Mouse (Mus musculus) adrenal gland (tissue): ENCODE measurements around the gene Clmn.
"Not testable (repeated sequence)": the region's sequence is repeated elsewhere in the genome, so short reads cannot be mapped to it uniquely, and the experiment has no call there.

Experiments used
- intact Hi-C: fragments of 180-260 bp; cut with DNase I; formaldehyde crosslinking; loops from one replicate; pipeline ENCODE4 v1.15.1; 2025

Clmn gene

DNA sequence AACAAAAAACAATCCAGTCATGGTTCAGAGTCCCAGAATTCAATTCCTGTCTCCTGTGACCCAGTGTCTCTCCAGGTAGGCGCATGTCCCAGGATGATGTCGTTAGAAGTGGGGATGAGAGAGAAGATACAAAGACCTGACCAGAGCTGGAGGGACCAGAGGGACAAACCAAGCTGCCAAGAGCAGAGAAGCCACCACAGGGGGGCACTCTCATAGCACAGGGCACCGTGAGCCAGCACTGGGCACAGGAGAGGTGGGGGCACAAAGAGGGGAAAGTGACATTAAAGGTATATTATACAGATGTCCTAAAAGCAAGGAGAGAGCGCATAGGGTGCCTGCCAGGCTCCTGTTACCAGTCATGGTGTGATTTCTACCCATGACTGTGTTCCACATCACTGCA, 25.9 kb downstream of the Clmn start:
- intact Hi-C loops = loop anchor here (10.0 kb wide), 1 partner anchor 186 kb away; no protein-coding TSS in a partner anchor

DNA sequence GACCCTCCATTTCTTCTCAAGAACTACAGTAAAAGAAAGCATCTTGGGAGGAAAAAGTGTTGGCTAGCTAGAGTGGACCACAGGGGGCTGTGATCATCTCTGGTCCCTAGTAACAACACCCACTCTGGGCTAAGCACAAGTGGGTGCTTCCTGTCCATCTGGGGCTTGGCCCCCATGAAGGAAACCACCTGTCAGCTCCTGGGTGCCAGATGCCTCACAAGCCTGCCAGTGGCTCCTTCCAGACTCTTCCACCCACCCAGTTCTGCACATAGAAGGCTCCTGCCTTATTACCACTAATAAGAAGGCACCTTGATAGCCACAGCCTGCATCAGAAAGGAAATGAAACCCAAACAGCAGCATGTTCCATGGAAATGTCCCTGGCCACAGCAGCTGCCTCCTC, 26.4 kb downstream of the Clmn start:
- intact Hi-C loops = loop anchor here (10.0 kb wide), 1 partner anchor 186 kb away; no protein-coding TSS in a partner anchor

DNA sequence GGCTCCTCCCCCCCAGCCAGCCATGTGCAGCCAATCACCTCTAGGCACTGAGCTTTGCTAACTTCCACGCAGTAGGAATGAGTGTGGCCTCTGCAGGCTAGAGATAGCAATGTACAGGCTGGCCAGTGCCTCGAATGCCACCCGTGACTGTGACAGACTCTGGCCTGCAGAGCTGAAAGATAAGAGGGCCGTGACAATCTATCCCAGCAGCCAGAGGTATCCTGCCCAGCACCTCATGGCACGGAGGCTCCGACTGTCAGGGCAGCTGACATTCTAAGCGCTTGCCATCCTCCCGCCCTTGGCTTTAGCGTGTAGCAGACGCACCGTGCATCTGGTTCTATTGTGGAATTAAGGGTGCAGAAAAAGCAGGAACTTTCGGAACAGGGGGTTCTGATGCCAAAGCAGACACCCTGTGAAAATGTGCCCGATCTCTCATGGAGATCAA, 26.9 kb downstream of the Clmn start:
- intact Hi-C loops = loop anchor here (10.0 kb wide), 1 partner anchor 187 kb away; no protein-coding TSS in a partner anchor

DNA sequence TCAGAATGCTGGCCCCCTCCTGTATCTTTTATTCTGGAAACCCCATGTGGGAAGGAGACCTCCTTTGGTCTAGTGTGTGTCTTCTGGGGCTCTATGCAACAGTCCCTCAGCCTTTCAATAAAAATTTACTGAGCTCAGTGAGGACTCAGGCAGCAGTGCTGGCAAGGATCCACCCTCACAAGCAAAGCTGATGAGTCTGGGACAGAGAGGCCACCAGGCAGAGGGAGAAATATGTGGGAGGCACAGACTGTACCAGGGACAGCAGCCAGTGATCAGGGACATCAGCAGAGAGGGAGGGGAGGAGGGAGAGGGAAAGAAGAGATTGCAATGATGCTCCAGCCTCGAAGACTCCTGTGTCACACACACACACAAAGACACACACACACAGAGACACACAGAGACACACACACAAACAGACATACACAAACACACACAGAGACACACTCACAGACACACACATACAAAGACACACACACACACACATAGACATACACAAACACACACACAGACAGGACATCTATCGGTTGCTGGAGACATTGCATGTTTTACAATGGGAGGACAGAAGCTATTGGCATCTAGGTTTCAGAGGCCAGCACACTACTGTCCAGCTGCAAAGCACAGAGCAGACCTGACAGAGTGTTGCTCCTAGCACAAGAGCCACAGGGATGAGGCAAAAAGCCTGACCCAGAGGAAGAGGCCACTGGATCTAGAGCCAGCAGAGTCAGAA, 27.6 kb downstream of the Clmn start:
- intact Hi-C loops = loop anchor here (10.0 kb wide), 1 partner anchor 188 kb away; no protein-coding TSS in a partner anchor

DNA sequence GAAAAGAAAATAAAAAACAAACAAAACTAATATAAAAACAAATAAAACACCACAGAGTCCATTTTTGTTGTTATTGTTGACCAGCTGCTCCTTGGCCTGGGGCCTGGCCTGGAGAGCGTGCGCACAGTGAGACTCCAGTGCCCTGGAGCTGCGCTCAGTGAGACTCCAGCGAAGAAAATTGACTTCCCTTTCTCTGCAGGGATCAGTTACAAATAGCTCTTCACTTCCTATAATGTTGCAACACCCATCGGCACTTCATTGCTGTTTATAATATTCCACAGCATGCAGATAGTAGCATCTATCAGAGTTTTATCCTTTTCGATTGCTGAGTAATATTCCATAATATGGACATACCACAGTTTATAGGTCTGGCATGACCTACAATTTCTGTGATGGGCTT, 28.6 kb downstream of the Clmn start:
- intact Hi-C loops = loop anchor here (10.0 kb wide), 1 partner anchor 189 kb away; no protein-coding TSS in a partner anchor

DNA sequence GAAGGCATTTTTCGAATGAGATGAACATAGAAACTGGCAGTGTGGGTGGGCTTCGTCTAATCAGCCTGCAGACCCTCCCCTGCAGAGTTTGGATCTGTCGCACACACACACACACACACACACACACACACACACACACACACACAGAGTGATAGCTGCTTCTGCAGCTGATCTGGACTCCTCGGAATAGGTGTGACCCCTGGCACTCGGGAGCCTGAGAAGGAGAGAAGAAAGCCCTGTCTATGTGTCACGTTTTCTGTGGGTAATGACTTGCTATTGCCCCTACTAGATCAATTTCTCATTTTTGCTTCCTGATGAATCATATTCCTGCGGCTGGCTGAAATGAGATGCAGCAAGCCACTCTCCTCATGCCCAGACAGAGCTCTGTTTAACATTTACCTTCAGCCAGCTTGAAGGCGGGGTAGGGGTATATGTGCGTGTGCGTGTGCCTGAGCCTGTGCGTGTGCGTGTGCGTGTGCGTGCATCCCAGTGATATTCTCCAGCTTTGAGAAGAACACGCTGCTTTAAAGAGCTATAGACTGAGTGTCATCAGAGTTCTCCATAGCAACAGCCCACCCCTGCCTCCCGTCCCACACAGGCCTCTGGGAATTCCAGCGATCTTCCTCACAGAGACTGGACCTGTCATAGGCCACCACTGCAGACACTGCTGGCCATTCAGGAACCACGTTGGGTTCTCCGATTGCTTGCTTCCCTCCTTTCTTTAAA, 29.3 kb downstream of the Clmn start:
- intact Hi-C loops = loop anchor here (10.0 kb wide), 1 partner anchor 189 kb away; no protein-coding TSS in a partner anchor

DNA sequence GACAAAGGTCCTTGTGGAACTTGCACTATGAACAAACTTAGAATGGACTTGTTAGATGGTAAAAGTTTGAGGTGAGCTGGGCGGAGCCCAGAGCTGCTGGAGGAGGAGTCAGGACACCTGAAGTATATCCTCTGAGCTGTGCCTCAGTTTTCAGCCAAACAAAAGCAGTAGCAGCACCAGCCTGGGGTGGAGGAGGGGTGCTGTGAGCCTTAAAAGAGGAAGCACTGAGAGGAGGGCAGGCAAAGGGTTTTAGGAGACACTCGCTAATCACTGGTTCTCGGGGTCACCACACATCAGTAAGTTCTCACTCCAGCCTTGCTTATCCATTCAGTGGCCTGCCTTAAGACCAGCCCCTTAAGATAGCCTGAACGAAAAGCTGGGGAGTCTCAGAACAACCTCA, 30.1 kb downstream of the Clmn start:
- intact Hi-C loops = loop anchor here (10.0 kb wide), 1 partner anchor 190 kb away; no protein-coding TSS in a partner anchor

DNA sequence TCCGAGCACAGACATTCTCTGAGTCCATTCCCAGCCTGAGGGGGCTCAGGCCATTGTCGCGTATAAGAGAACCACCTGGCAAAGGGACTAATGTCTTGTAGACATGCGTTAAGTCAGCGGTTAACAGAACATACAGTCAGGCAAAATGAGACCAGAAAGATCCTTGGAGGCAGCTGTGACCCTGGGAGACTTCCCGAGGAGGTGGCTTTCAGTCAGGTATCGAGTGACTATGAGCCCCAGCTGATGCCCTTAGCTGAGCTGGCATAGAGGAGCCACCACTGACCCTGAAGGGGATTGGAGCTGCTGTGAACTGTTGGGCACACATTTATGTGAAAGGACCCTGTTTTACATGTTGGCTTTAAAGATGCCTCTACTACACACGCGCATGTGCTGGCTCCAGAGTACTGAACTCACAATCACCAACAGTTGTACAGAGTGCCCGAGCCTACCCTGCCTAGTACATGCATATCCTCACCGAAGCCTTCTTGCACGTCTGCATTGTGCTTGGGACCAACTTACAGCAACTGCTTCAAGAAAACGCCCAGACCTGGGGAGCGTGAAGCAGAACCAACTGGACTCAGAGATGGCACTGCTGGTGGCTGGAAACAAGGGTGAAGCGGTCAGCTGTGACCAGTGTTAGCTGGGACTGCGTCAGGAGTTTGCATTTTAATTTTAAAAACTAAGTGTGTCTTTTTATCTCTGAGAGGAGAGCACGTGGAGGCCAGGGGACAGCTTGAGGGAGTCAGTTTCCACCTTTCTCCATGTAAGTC, 34.0 kb downstream of the Clmn start:
- intact Hi-C loops = loop anchor here (10.0 kb wide), 1 partner anchor 194 kb away; no protein-coding TSS in a partner anchor

DNA sequence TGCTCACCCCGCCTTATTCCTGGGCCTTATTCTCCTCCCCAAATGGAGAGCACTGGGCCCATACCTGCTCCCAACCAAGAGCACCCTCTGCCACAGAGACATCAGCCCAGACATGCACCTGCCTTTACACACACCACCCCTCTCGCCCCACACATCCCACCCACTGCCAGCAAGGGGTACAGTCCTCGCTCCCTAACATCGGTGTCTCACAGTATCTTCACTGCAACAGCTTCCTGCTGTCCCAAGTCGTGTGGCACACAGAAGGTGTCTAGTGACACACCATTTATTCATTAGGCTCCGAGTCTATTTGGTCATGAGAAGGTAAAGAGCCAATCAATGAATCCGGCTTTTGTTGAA, 34.6 kb downstream of the Clmn start:
- intact Hi-C loops = loop anchor here (10.0 kb wide), 1 partner anchor 195 kb away; no protein-coding TSS in a partner anchor

DNA sequence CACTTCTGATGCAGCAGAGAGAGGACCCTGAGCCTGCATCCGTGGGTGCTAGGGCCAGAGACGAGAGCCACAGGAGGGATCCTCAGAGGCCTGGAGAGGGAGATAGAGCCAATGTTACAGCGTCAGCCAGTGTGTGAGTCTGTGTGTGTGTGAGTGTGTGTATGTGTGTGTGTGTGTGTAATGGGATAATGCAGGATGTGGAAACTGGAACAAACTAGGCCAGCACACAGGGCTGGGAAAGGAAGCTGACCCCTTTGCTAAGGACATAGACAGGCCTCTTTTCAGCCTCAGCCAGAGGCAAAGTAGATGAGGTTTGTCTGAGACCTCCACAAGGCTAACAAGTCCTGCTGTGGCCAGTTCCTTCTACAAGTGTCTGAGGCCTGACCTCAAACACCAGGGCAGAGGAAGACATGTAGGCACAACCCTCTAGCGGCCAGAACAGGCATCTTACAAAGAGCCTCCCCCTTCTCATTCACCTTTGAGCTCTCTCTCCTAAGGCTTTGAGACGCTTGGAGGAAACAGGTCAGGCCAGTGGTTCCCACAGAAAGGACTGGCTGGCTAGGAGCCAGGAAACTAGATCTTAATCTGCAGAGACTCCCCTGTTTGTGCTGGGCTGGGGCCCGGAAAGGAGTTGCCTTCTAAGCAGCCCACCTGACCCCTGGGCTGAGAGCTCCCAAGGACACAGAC, 35.1 kb downstream of the Clmn start:
- intact Hi-C loops = loop anchor here (10.0 kb wide), 1 partner anchor 195 kb away; no protein-coding TSS in a partner anchor

DNA sequence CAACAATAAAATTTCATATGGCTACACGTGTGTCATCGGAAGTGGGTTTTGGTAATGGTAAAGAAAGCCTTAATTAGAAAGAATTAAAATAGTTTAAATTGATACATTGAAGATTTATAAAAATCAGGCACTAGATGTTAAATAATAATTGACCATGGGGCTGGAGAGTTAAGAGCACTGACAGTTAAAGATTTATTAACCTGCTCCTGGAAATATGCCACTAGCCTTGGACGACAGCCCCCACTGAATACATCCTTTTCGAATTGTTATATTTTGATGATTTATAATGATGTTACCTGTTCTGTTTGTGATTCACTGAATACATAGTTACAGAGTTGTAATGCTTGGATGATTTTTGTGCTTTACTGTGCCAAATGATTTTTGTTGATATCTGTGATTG, 35.9 kb downstream of the Clmn start:
- intact Hi-C loops = not testable (repeated sequence)

DNA sequence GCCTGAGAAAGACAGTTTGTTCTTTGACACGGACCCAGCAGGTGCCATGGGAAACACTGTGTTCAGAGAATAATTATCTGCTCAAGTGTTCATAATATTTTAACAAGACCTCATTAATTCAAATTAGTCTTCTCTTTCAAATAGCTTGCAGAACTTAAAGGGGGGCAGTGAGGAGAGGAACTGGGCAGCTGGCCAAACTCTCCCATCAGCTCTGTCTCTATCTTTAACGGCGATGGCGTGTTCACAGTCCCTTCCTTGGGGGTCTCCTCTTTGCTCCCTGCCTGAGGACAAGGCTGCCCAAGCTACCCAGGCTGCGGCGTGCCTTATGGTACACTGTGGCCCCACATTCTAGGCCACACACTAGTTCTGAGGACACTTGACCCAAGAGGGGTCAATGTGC, 37.2 kb downstream of the Clmn start:
- intact Hi-C loops = no loop called here

DNA sequence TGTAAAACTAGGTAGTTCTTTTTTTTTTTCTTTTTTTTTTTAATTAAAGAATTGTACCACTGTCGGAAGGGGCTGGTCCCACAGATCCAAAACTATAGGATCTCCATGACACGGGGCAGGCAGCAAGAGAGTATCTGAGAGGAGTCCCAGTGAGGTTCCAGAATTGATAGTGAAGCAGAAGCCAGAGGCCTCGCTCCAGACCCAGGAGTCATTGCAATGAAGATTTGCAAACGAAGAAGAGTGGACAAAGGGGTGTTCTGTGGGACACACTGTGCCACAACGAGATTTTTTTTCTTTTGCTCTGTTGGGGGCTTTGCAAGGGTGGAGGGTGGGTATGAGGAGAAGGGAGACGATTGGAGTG, 40.0 kb downstream of the Clmn start:
- intact Hi-C loops = no loop called here

DNA sequence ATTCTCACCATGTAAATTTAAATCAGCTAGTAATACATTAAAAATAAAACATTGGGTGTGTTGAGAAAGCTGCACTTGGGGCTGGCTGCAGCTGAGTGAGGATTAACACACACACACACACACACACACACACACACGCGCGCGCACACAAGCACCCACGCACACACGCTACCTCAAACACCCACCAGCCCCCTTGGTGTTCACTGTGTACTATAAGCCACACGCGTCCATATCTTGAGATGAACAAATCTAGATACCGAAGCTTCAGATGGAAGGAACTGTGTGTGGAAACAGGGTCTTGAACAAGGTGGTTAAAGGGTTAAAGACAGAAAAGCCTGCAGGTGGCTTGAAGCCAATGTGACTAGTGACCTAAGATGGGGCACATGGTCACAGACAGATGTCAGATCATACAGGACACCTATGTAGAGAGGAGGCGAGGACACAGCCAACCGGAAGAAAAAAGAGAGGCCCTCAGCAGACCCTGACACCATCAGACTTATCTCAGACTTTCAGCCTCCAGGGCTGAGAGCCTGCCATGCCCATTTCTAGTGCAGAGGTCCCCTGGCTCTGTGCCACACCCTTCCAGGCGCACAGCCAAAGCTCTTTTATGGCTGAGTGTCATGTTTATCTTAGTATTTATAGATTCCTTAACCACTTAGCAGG, 40.5 kb downstream of the Clmn start:
- intact Hi-C loops = no loop called here

DNA sequence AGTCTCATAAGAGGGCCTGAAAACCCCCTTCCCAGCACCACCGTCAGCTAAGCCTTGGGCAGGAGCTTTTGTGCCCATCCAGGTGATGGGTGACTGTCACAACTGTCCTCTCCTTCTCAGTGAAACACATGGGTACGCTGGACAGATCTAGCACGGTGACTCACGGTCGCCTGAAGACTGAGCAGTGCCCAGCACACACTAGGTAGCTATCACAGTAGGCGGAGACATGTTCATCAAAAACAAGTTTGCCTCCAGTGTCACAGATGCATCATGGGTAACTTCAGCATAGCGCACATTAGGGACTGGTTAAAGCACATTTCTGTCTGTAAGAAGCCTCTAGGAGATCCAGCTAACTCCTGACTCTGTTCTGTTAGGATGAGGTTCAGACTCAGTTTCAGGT, 41.2 kb downstream of the Clmn start:
- intact Hi-C loops = no loop called here

DNA sequence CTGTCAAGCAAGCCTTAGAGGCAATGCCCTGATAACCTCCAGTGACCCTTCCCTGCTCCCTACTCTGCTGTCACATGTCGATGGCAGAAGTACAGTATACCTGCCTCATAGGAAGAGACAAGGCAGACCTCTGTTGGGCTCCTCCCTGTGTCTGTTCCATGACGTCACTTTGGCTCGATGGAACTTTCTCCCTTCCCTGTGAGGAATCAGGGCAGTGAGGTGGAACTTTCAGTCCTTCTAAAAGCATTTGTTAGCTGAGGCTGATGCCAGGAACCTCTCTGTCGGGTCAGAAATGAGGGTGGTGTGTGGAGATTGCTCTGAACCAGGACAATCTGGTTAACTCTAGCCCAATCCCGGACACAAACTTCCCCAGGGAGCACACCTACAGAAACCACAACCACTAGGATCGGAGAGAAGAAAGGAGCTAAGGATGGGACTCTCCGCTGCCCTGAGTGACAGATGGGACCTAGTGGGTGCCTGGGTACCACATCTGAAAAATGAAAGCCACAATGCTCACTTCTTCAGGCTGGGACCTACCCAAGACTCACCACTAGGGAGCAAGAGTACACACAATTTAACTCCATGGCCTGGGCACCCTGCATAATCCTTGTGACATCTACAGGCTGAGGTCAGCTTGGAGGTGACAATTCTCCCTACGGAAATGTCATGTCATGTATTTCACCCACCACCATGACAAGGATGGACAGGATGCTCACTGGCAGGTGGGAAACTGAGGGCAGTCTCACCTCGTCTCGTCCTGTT, 41.9 kb downstream of the Clmn start:
- intact Hi-C loops = no loop called here

DNA sequence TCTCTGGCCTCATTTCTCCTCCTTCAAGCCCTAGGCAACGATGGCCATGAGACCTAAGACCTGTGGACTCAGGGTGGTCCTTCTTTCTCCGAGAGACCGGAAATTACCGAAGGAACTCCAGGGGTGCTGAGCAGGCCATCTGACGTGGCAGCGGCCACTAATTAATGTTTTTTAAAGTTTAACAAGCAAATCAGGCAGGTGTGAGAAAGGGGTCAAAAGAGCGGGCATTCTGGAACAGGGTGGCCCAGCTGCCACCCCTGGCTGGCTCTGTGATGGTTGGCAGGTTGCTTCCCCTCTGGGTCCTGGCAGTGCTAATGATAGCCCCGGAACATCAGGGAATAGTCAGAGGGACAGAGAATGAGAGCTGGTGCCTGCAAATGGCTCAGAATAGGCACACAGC, 42.7 kb downstream of the Clmn start:
- intact Hi-C loops = no loop called here

DNA sequence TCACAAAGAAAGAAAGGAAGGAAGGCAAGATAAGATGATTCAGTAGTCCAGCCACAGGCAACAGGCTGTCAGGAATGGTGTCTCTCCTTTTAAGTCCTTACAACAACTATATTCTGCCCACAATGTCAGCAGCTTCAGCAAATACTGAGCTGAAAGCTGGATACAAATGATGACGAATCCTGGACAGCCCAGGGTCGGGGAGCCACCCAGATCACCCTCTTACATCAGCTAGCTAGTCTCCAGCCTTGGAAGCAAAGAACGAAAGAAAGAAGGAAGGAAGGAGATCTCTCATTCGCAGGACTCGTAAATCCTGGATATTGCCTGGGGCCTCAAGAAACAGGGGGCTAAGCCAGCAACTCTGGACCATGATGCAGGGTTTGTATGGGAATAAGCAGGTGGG, 44.8 kb downstream of the Clmn start:
- intact Hi-C loops = no loop called here

DNA sequence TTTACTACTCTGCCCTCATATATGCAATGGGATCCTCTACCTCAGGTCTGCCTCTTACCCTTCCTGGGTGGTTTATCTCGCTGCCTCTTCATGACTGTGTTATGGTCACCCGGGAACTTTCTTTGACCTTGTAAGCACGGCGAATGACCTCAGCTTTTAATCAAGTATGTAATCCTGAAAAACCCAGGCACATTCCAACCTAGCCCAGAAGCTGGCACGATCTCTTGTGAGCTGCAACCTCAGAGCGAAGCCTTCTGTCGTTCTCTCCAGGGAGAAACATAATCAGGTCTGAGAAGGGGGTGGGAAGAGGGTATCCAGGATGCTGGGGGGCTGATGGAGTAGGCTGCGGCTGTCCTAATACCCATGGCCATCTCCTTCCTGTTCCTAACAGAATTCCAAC, 45.8 kb downstream of the Clmn start:
- intact Hi-C loops = no loop called here

DNA sequence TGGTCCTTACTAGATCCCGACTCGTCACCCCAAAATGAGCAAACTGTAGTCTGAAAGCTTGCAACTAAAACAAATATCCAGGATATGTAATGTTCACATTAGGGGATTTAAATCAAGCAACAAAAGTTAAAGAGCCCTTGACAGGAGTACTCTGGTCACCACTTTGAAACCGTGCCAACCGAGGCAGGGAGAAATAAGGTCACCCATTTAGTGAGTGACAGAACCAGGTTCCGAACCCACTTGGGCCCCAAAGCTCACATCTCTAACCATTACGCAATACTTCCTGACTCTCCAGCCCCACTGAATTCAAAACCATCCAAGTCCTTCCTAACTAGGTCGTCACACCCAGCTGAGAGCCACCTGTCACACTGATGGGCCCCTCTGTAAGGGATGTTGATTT, 46.8 kb downstream of the Clmn start:
- intact Hi-C loops = no loop called here
